Mouse (Mus musculus) neutrophil, adult 5-6 weeks (primary cell): ENCODE results near the gene Adamts8. TPM values are rescaled to one million over a fixed set of nuclear protein-coding genes. Genes with fewer than 3 reads are reported as not detected.

Source experiments
- ATAC-seq: fragments of 151-379, 151-347 bp; 2 replicates; pipeline ENCODE4 v1.8.0; 2017; ENCODE audit warnings: mild to moderate bottlenecking, moderate TSS enrichment; ENCODE audit not compliant: insufficient number of reproducible peaks, poor library complexity, low FRiP score, severe bottlenecking; ENCODE audit errors: extremely low read depth
- total RNA-seq: library from RNA; stranded (forward); fragments of 200-1000 nt; gene quantifications from 2 replicates; pipeline ENCODE4 v1.2.3, GENCODE M21; 2017

Adamts8 gene
- total RNA-seq, 1 experiment from 2014 or later: not detected

GRCm38 (mm10) chr9:30966881-30967280, 24.5 kb downstream of the Adamts8 start:
- no peak for ATAC-seq

- ATAC-seq: no peak
Observed at GRCm38 (mm10) chr9:30968130-30968529, 25.8 kb downstream of the Adamts8 start.

DNA sequence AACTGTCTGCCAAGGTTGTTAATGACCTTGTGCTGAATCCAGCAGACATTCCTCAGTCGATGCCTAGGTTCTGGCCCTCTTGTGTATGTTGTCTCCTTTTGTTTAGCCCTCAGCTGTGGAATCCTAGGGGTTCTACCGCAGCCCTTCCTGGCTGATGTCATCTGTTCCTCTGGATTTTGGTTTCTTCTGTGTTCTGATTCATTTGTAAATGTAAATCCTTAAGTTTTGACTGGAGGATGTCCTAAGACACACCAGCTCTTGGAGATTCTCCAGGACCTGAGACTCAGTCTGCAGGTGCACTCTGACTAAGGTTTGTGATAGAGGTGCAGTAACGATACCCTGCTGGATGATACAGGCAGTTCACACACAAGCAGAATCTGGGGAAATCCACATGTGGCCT, 27.6 kb downstream of the Adamts8 start:
- no peak for ATAC-seq

- ATAC-seq: no peak
Observed at GRCm38 (mm10) chr9:30971967-30972366, 29.6 kb downstream of the Adamts8 start.

GRCm38 (mm10) chr9:30976339-30977023, 34.1 kb downstream of the Adamts8 start:
- no peak for ATAC-seq

- ATAC-seq: no peak
Observed at GRCm38 (mm10) chr9:30980467-30980866, 38.1 kb downstream of the Adamts8 start.

GRCm38 (mm10) chr9:30985782-30986181, 43.4 kb downstream of the Adamts8 start:
- no peak for ATAC-seq

- ATAC-seq: no peak
Observed at GRCm38 (mm10) chr9:30993106-30993505, 50.7 kb downstream of the Adamts8 start.

DNA sequence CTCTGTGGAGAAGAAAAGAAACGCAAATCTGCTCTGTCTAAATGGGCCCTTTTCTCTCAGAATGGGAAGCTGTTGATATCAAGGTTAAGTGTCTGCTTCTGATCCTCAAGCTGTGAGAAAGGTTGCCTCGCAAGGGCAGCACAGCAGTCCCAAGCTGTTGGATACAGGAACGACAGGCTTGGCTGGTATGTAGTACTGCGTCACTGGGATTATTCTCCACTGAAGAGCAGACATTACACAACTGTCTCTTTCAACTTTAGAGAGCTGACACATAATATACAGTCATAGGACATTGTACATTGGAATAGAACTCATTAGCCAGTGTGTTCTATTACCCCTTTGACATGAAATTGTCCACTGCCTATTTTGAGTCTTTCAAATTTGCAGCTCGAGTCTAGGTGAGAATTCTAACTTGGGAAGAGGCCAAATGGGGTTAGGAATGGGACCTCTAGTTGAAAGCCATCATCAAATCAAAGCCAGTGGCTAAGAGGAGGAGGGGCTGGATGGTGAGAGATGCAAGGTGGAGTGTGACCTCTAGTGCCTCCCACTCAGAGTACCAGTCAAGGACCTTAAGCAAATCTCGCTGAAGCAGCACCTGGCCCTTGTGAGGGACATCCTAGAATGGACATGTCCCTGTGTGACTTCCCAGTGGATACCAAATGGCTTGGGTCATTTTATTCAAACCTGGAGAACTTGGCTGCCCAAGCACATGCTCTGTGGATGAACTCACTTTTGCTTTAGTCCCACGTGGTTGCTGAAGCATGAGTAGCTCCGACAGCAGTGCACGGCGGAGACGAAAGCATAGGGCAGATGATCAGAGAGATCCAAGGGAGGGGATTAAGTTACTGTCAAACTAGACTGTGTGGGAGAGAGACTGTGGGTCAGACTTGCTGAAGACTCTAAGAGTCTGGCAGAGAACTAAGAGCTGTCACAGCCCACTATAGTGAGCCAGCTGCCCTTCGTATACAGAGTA, 54.5 kb downstream of the Adamts8 start:
- ATAC-seq: no peak

- ATAC-seq: no peak
Observed at GRCm38 (mm10) chr9:31000641-31001040, 58.3 kb downstream of the Adamts8 start.

- ATAC-seq: no peak
Observed at GRCm38 (mm10) chr9:31002528-31002927, 60.2 kb downstream of the Adamts8 start.

DNA sequence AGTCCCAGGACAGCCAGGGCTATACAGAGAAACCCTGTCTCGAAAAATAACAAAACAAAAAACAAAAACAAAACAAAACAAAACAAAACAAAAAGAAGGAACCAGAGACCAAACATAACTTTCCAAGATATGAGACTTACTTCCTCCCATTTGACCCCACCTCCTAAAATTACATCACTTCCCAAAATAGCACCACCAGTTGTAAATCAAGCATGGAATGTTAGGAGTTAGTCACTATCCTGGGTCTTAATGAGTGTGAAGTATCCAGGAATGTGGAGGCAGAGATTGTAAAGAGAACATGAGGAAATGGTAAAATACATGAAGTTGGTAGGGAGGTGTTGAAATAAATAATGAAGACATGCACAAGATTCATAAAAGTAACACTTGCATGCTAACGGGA, 67.0 kb downstream of the Adamts8 start:
- no peak for ATAC-seq

GRCm38 (mm10) chr9:31010040-31010439, 67.7 kb downstream of the Adamts8 start:
- ATAC-seq: no peak

DNA sequence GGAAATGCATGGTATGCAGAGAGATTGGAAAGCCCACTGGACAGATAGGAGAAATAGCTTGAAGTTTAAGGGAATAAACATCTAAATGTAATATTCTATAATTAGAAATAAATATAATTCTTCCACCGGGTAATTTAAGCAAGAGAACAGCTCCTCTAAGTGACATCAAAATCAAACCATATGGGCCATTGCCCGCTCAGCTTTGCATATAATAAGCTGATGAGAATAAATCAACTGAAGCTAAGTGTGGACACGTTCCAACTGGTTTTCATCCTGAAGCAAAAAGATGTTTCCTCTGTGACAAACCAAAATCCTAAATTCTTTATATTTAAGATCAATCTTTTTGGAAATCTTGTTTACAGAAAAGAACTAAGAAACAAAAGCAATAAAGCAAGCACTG, 68.4 kb downstream of the Adamts8 start:
- no peak for ATAC-seq

- no peak for ATAC-seq
Observed at GRCm38 (mm10) chr9:31011533-31011932, 69.2 kb downstream of the Adamts8 start.

DNA sequence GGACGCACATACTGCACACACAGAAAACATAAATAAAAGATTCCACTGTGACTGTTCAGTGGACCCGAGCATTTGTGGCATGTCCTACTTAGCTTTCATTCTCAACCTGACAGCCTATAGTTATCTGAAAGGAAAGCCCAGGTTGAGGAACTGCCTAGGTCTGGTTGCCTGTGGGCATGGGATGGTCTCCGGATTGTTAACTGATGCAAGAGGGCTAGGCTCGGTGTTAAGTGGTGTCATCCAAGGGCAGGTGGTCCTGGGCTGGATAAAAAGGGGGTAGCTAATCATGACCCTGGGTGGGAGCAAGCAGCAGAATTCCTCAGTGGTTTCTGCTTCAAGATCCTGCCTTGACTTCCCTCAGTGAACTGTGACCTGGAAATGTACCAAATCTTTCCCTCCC, 70.3 kb downstream of the Adamts8 start:
- no peak for ATAC-seq

GRCm38 (mm10) chr9:31013415-31013814, 71.1 kb downstream of the Adamts8 start:
- no peak for ATAC-seq
